Mouse (Mus musculus) CD4-positive, CD25-positive, alpha-beta regulatory T cell, adult 2 months (primary cell): ENCODE measurements at regions not wholly inside any gene's neighbourhood (a gene's known extent, or its start where the extent isn't known, plus 50 kb on each side); places are given as distances from the start of the nearest gene placed in this dataset.

Experiments used
- DNase-seq: peaks from one replicate; pipeline ENCODE4 v3.0.0-alpha.2; 2012; ENCODE audit warnings: low read depth, low spot score

- no peak for DNase-seq
Measured at GRCm38 (mm10) chr9:113093863-113094390, 614.1 kb downstream of the Pdcd6ip start.

- no peak for DNase-seq
Measured at GRCm38 (mm10) chr9:113091881-113092280, 616.2 kb downstream of the Pdcd6ip start.

GRCm38 (mm10) chr9:113087786-113088185 lies 620.3 kb downstream of the Pdcd6ip start:
- DNase-seq, result no peak

- DNase-seq, result no peak
Measured at GRCm38 (mm10) chr9:113085281-113085810, 622.7 kb downstream of the Pdcd6ip start.

GRCm38 (mm10) chr9:113074866-113075265 lies 633.2 kb downstream of the Pdcd6ip start:
- no peak for DNase-seq

GRCm38 (mm10) chr9:113057415-113057814 lies 650.6 kb downstream of the Pdcd6ip start:
- no peak for DNase-seq

- DNase-seq, result no peak
Measured at GRCm38 (mm10) chr9:113044556-113045178, 663.4 kb downstream of the Pdcd6ip start.

GRCm38 (mm10) chr9:113040885-113041284 lies 667.2 kb downstream of the Pdcd6ip start:
- no peak for DNase-seq

GRCm38 (mm10) chr9:113033996-113034395 lies 674.1 kb downstream of the Pdcd6ip start:
- DNase-seq, result no peak

GRCm38 (mm10) chr9:113029091-113029490 lies 679.0 kb downstream of the Pdcd6ip start:
- no peak for DNase-seq

- DNase-seq, result no peak
Measured at GRCm38 (mm10) chr9:113026904-113027193, 681.2 kb downstream of the Pdcd6ip start.

- no peak for DNase-seq
Measured at GRCm38 (mm10) chr9:113026096-113026903, 681.8 kb downstream of the Pdcd6ip start.

GRCm38 (mm10) chr9:113021866-113022645 lies 686.0 kb downstream of the Pdcd6ip start:
- no peak for DNase-seq

- DNase-seq, result no peak
Measured at GRCm38 (mm10) chr9:113019576-113019975, 688.5 kb downstream of the Pdcd6ip start.

GRCm38 (mm10) chr9:113008106-113008505 lies 700.0 kb downstream of the Pdcd6ip start:
- no peak for DNase-seq

GRCm38 (mm10) chr9:112996204-112996603 lies 711.9 kb downstream of the Pdcd6ip start:
- no peak for DNase-seq

- no peak for DNase-seq
Measured at GRCm38 (mm10) chr9:112994774-112995173, 713.3 kb downstream of the Pdcd6ip start.

GRCm38 (mm10) chr9:112993627-112994026 lies 714.4 kb downstream of the Pdcd6ip start:
- DNase-seq, result no peak

- no peak for DNase-seq
Measured at GRCm38 (mm10) chr9:112992937-112993336, 715.1 kb downstream of the Pdcd6ip start.

- no peak for DNase-seq
Measured at GRCm38 (mm10) chr9:112983353-112983752, 724.7 kb downstream of the Pdcd6ip start.

GRCm38 (mm10) chr9:112951567-112951966 lies 715.8 kb upstream of the Arpp21 start:
- no peak for DNase-seq

- DNase-seq, result no peak
Measured at GRCm38 (mm10) chr9:112950056-112950455, 714.3 kb upstream of the Arpp21 start.
